Mouse (Mus musculus) cortical plate, adult 2 months (tissue): ENCODE measurements around the gene Rcor3.
A peak's percentile ranks its signal among the peaks of the same experiment; 100 is the strongest.

Experiments used
- CTCF ChIP-seq: fragments of 200-500 bp; IDR thresholded peaks from 2 replicates; pipeline ENCODE4 v1.5.1; 2011; ENCODE audit warnings: mild to moderate bottlenecking, control low read depth, low read length; ENCODE audit not compliant: insufficient read depth; ENCODE audit errors: extremely low read depth
- POLR2A ChIP-seq: fragments of 200-500 bp; IDR thresholded peaks from 2 replicates; pipeline ENCODE4 v1.6.1; 2011; ENCODE audit warnings: mild to moderate bottlenecking, low read length, control low read depth; ENCODE audit not compliant: insufficient read depth; ENCODE audit errors: extremely low read depth

DNA sequence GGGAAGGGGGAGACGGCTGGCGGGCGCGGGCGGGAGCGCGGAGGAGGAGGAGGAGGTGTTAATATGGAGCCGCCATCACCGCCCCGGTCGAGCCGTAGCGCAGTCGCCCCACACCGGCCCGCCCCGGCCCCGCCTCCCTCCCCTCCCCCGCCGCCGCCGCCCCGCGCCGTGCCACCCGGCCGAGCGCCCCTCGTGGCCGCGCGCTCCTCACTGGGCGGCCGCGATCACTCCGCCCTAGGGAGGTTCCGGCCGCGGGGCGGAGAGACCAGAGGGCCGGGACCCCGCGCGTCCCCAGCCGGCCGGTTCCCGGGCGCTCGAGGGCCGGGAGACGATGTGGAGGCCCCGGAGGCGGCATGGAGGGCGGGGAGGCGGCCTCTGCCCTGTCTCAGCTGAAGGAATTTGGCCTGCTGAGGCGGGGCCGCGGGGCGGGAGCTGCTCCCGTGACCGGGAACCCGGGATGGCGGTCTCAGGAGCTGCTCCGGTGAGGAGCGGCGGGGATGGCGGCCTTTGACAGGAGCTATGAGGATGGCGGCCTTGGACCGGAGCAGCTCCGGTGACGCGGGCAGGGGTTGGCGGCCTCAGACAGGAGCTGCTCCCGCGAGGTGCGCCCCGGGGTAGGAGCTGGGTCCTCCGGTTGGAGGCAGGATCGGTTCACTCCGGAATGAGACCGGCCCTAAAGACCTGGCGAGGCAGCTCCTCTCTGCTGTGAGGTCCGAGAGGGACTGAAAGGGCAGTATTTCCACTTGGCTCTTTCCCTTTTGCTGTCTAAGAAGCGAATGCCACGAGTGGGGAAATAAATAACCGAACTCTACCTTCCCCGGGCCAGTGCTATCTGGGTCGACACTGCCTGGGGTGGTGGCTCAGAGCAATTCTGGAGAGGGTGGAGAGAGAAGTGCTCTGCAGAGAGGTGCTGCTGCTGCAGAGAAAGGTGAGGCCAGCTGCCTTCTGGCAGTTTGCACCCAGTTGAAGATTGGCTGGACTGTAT, at the start of gene Rcor3:
- TF ChIP-seq POLR2A = 0 out of 2 replicates have a peak, but pooled peaks have one; percentile 14
- no peak for TF ChIP-seq CTCF
